Mouse (Mus musculus): ENCODE results near the gene Sirpa.

DNA sequence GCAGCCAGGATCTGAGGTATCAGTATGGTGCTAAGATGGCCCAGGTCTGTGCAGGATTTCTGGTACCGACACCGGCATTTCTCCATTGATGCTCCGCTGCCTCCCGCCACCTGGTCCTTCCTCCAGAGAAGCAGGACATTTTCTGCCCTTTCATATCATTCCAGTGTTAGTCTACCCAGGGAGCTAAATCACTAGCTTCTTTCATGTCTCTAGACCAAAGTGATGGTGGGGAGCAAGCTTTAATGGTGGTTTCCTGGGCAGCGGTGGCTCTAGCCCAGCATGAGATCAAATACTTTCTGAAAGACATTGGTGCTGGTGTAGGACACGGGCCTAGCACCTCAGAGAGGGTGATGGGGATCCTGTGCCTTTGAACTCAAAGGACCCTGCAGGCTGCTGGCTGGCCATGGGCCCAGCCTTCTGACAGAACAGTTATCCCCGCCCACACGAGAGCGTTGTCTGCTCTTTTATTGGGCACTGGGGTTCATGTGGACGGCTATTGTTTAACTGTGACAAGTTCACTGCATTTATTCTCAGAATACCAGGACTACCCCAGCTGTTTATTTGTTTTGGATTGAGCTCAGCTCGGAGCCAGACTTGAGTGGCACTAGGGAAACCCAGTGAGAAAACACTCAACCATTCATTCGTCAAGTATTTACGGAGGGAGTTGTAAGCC is 31.7 kb downstream of the Sirpa start:
- TF ChIP-seq CTCF (IDR thresholded peaks at IDR 0.05; ENCODE audit: control insufficient read depth, insufficient read depth, low read length): no peak
- no peak for TF ChIP-seq POLR2A (IDR thresholded peaks at IDR 0.05; ENCODE audit: borderline replicate concordance, control insufficient read depth, low read depth, low read length)
